Mouse (Mus musculus) stomach, embryonic 15.5 days (tissue): ENCODE data around the gene Gps2. TPM values are rescaled to one million over a fixed set of nuclear protein-coding genes. Genes with fewer than 3 reads are reported as not detected.
"Not testable (repeated sequence)": the region's sequence is repeated elsewhere in the genome, so short reads cannot be mapped to it uniquely, and the experiment has no call there.

ENCODE experiments used
- ATAC-seq: fragments of 200-750 bp; cut with Nextera tagmentation; 2 replicates; pipeline ENCODE4 v1.8.0; 2017; ENCODE audit warnings: low read depth, moderate number of reproducible peaks, moderate TSS enrichment; ENCODE audit not compliant: insufficient read depth, low FRiP score
- H3K27ac ChIP-seq: fragments of 300-500 bp; sonication (generic); 2 replicates; pipeline ENCODE4 v1.5.1; 2015; ENCODE audit warnings: mild to moderate bottlenecking, inconsistent platforms
- H3K27me3 ChIP-seq: fragments of 300-500 bp; sonication (generic); replicated peaks from 2 replicates; pipeline ENCODE4 v1.6.1; 2015; ENCODE audit warnings: inconsistent platforms
- H3K36me3 ChIP-seq: fragments of 300-500 bp; sonication (generic); 2 replicates; pipeline ENCODE4 v1.6.1; 2015; ENCODE audit warnings: inconsistent platforms
- H3K4me1 ChIP-seq: fragments of 300-500 bp; sonication (generic); 2 replicates; pipeline ENCODE4 v1.6.1; 2015; ENCODE audit warnings: inconsistent platforms
- H3K4me2 ChIP-seq: fragments of 300-500 bp; sonication (generic); 2 replicates; pipeline ENCODE4 v1.6.1; 2015; ENCODE audit warnings: mild to moderate bottlenecking, inconsistent platforms
- H3K4me3 ChIP-seq: fragments of 300-500 bp; sonication (generic); replicated peaks from 2 replicates; pipeline ENCODE4 v1.5.1; 2015; ENCODE audit warnings: inconsistent platforms
- H3K9ac ChIP-seq: fragments of 300-500 bp; sonication (generic); 2 replicates; pipeline ENCODE4 v1.6.1; 2015; ENCODE audit warnings: inconsistent platforms
- H3K9me3 ChIP-seq: fragments of 300-500 bp; sonication (generic); 2 replicates; pipeline ENCODE4 v1.6.1; 2016; ENCODE audit warnings: inconsistent platforms
- WGBS: fragments of 180-500 bp; shearing (Covaris S2); methylation state at CpG from one replicate; pipeline ENCODE4 v1.1.7; 2015; 5-methylcytosine and 5-hydroxymethylcytosine counted together
- microRNA-seq: library from miRNA; unstranded; fragments of <30 nt; microRNA quantifications from one replicate; pipeline ENCODE4, GENCODE M21; 2016
- polyA plus RNA-seq: library from polyadenylated mRNA; unstranded; fragments of >200 nt; fragmentation: Nextera tagmentation; extraction: Ambion mirVana; gene quantifications from 2 replicates; pipeline ENCODE4 v1.2.1, GENCODE M21; 2015

The Gps2 gene
- polyA plus RNA-seq, 1 experiment from 2014 or later: 66.2 TPM

DNA sequence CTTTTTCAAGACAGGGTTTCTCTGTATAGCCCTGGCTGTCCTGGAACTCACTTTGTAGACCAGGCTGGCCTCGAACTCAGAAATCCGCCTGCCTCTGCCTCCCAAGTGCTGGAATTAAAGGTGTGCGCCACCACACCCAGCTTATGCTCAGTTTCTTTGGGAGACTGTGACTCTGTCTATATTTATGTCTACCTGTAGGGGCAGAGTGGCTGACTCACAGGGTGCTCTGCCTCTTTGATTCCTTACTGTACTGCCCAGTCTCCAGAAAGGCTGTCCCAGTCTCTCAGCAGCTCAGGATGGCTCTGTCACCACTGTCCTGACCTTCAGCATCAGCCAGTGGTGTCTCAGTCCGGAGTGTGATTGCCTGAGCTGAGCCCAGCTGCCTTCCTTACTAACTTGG is 41.9 kb downstream of the Gps2 start:
- H3K4me2 ChIP-seq, ATAC-seq, H3K9me3 ChIP-seq, H3K36me3 ChIP-seq, H3K4me3 ChIP-seq, H3K27me3 ChIP-seq, H3K27ac ChIP-seq, H3K4me1 ChIP-seq, H3K9ac ChIP-seq: not testable (repeated sequence)
- 78% methylated on average over 4 of the region's 4 CpGs for WGBS

DNA sequence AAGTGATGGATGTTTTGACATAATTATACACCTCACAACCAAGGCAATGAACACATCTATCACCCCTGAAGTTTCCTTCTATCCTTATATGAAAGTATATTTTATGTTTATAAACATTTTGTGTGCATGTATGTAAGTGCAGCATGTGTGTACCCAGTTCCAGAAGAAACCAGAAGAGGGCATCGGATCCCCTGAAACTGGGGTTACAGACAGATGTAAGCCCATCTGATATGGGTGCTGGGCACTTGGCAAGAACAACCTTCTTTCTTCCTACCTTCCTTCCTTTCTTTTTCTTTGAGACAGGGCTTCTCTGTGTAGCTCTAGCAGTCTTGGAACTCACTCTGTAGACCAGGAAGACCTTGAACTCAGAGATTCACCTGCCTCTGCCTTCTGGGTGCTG is 42.5 kb downstream of the Gps2 start:
- Histone ChIP-seq H3K27me3 (no peaks in the 10 kb centered on the region), H3K4me2 (no peak overlapping the region), H3K9me3 (no peaks in the 10 kb centered on the region), H3K4me1 (no peaks in the 10 kb centered on the region), H3K4me3 (no peak overlapping the region), H3K9ac (no peak overlapping the region), H3K36me3 (no peaks in the 10 kb centered on the region), H3K27ac (no peak overlapping the region)
- no peak for ATAC-seq
- WGBS: 66% methylated on average over 1 of the region's 1 CpGs

DNA sequence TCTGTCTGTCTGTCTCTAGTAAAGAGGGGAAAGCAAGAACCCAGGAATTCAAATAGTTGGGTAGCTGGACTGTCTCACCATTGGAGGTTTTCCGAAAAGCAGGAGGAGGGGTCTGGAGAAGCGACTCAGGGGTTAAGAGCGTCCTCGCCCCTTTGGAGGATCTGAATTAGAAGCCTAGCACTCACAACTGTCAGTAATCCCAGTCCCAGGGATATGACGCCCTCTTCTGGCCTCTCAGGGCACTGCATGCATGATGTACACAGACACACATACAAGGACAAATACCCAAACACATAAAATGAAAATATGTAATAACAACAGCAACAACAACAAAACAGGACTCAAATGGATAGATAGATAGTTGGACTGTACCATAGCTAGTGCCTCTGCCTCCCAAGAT is 46.9 kb downstream of the Gps2 start:
- Histone ChIP-seq H3K4me2 (no peak overlapping the region), H3K9me3 (no peaks in the 10 kb centered on the region), H3K9ac (no peak overlapping the region), H3K4me1 (no peaks in the 10 kb centered on the region; the same call in 1 of the 2 replicates), H3K4me3 (no peak overlapping the region), H3K27ac (no peak overlapping the region), H3K27me3 (peaks cover 13% of the 10 kb centered on the region), H3K36me3 (no peaks in the 10 kb centered on the region)
- 38% methylated on average over 5 of the region's 5 CpGs for WGBS
- no peak for ATAC-seq

DNA sequence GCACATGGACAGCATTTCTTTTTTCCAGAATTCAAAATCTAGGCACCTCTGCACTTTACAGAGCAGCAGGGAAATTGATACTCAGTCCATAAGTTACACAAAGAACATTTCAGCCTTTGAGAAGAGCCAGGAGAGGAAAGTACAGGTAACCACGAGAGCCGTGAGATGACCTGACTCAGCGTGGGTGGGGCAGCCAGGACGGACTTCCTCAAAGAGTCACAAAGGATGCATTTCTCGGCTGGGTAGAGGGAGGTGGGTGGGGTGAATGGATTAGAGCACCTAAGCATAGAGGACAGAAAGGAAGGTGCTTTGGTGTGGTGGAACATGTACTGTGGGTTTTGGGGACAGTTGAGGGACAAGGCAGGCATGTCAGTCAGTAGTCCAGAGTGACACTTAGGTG is 48.2 kb downstream of the Gps2 start:
- no peak overlapping the region for H3K4me3 ChIP-seq
- no peak overlapping the region for H3K9ac ChIP-seq
- 0 out of 2 replicates have a peak overlapping the region, but pooled peaks have one; percentile 51 for H3K27ac ChIP-seq
- no peaks in the 10 kb centered on the region for H3K36me3 ChIP-seq
- H3K4me2 ChIP-seq: no peak overlapping the region
- WGBS: 22% methylated on average over 5 of the region's 5 CpGs
- peaks cover 25% of the 10 kb centered on the region for H3K27me3 ChIP-seq
- peaks cover 10% of the 10 kb centered on the region; the same call in 1 of the 2 replicates for H3K4me1 ChIP-seq
- no peak for ATAC-seq
- H3K9me3 ChIP-seq: no peaks in the 10 kb centered on the region

DNA sequence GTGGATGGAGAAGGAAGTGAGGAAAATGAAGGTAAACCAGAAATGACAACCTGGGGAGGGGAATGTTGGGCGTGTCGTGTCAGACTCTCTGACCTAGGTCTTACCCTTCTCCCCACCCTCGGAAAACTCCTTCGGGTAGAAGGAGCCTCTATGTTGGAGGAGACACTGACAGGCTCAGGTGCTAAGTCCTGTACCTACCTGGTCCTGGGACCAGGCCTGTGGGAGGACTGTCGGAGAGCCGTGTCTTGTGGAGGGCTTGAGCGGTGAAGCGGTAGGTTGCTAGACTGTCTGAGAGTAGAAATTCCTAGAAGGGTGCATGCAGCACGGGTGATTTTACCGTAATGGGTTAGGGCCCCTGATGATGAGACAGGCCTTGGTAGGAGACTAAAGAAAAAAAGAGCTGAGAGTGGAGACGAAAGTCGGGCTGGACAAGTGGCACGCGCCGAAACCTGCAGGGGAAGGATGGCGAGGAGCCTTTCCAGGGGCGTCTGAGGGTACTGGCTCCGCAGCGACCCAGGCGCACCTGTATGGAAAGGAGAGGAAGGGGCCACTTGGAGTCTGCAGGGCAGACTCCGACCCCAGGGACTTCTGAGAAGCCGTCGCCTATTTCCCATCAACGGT is 51.1 kb downstream of the Gps2 start, which contains the start of gene Cldn7:
Cldn7 (plus strand) TSS at position 130 of the 621 bp plus-strand sequence.
- 11% methylated on average over 24 of the region's 24 CpGs for WGBS
- Histone ChIP-seq H3K27ac (peak within 1 kb of the TSS; percentile 91), H3K4me1 (peaks cover 10% of the 10 kb centered on the region; the same call in 1 of the 2 replicates), H3K9ac (no peak within 1 kb of the TSS; the same call in 1 of the 2 replicates), H3K4me3 (peak within 1 kb of the TSS; percentile 49), H3K36me3 (peaks cover 3% of the 10 kb centered on the region; the same call in 1 of the 2 replicates), H3K27me3 (peaks cover 30% of the 10 kb centered on the region), H3K4me2 (peak within 1 kb of the TSS; percentile 70), H3K9me3 (no peaks in the 10 kb centered on the region)
- no peak for ATAC-seq

DNA sequence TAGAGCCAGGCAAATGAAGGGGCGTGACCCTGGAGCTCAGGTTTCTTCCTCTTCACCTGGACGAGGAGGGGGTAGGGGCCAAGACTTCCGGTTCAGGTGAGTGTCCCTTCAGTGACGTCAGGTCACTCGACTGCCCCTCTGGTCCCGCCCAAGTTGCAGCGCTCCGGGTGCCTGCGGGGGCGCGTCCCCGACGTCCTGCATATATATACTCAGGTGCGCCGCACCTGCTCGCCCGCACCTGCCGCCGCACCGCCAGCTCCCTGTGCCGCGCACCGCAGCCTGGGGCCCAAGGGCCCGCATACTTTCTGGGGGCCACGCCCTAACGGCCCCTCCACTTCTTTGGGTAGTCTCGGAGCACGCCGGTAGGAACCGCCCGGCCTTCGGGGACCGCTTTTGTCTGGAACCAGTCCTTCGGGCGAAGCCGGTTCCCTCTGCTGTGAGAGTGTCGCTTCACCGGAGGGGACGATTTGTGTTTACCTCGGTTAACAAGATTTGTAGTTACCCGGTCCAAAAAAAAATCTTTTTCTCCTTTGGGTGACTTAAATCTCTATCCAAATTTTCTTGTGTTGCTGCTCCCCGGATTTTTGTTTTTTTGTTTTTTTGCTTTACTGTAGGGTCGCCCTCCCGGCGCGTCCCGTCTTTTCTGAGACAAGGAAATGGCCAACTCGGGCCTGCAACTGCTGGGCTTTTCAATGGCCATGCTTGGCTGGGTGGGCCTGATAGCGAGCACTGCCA is 51.8 kb downstream of the Gps2 start:
- H3K4me1 ChIP-seq: peaks cover 10% of the 10 kb centered on the region; the same call in 1 of the 2 replicates
- H3K27ac ChIP-seq: peak overlapping the region; percentile 91
- peak overlapping the region; percentile 49 for H3K4me3 ChIP-seq
- H3K27me3 ChIP-seq: peaks cover 30% of the 10 kb centered on the region
- H3K9me3 ChIP-seq: no peaks in the 10 kb centered on the region
- 3% methylated on average over 47 of the region's 49 CpGs for WGBS
- H3K36me3 ChIP-seq: peaks cover 7% of the 10 kb centered on the region; the same call in 1 of the 2 replicates
- H3K4me2 ChIP-seq: peak overlapping the region; percentile 70
- ATAC-seq: peak; percentile 76
- peak overlapping the region; percentile 49 for H3K9ac ChIP-seq

Small RNAs within 50 kb of the gene (microRNA-seq; reads per million reads assigned to microRNA genes)
- gene Mir6924: not detected

Other genes starting within 250 kb of the Gps2 start
- 15.5 and 16.3 TPM in 2 replicates for gene Cd68, start 247.7 kb upstream of the Gps2 start, polyA plus RNA-seq
- gene Eif4a1, start 241.5 kb upstream of the Gps2 start, polyA plus RNA-seq: 442 and 514 TPM in 2 replicates
- gene Senp3, start 231.8 kb upstream of the Gps2 start, polyA plus RNA-seq: 69.1 and 74.5 TPM in 2 replicates
- 0.31 and 0.61 TPM in 2 replicates for gene Tnfsf13, start 228.1 kb upstream of the Gps2 start, polyA plus RNA-seq
- gene Tnfsf12, start 218.0 kb upstream of the Gps2 start, polyA plus RNA-seq: 8.0 and 8.9 TPM in 2 replicates
- 3.3 and 3.5 TPM in 2 replicates for gene Tnfsfm13, start 217.8 kb upstream of the Gps2 start, polyA plus RNA-seq
- gene Polr2a, start 155.3 kb upstream of the Gps2 start, polyA plus RNA-seq: 21.0 and 25.8 TPM in 2 replicates
- 0.12 TPM in 1 of 2 replicates, not detected in the other for gene Slc35g3, start 151.9 kb upstream of the Gps2 start, polyA plus RNA-seq
- 2.7 and 3.0 TPM in 2 replicates for gene Zbtb4, start 148.0 kb upstream of the Gps2 start, polyA plus RNA-seq
- gene Chrnb1, start 117.9 kb upstream of the Gps2 start, polyA plus RNA-seq: 5.1 and 6.0 TPM in 2 replicates
- gene Fgf11, start 112.0 kb upstream of the Gps2 start, polyA plus RNA-seq: 2.2 and 2.4 TPM in 2 replicates
- gene Tmem102, start 108.3 kb upstream of the Gps2 start, polyA plus RNA-seq: 19.9 and 20.4 TPM in 2 replicates
- gene Gm39566, start 98.6 kb upstream of the Gps2 start, polyA plus RNA-seq: not detected in 2 replicates
- not detected in 2 replicates for gene Spem2, start 95.4 kb upstream of the Gps2 start, polyA plus RNA-seq
- not detected in 2 replicates for gene Spem1, start 91.7 kb upstream of the Gps2 start, polyA plus RNA-seq
- 6.3 and 7.4 TPM in 2 replicates for gene Nlgn2, start 76.1 kb upstream of the Gps2 start, polyA plus RNA-seq
- 400 and 416 TPM in 2 replicates for gene Tmem256, start 75.4 kb upstream of the Gps2 start, polyA plus RNA-seq
- 80.8 and 81.3 TPM in 2 replicates for gene Plscr3, start 67.5 kb upstream of the Gps2 start, polyA plus RNA-seq
- 12.9 and 15.4 TPM in 2 replicates for gene Tnk1, start 55.2 kb upstream of the Gps2 start, polyA plus RNA-seq
- gene Tmem95, start 35.9 kb upstream of the Gps2 start, polyA plus RNA-seq: not detected in 2 replicates
- 7.8 and 9.2 TPM in 2 replicates for gene Kctd11, start 32.5 kb upstream of the Gps2 start, polyA plus RNA-seq
- gene Acap1, start 18.3 kb upstream of the Gps2 start, polyA plus RNA-seq: 5.0 and 6.1 TPM in 2 replicates
- 7.5 and 10.4 TPM in 2 replicates for gene 2810408A11Rik, start 12.9 kb upstream of the Gps2 start, polyA plus RNA-seq
- gene Neurl4, start 12.8 kb upstream of the Gps2 start, polyA plus RNA-seq: 7.2 and 8.0 TPM in 2 replicates
- 1,591 and 1,597 TPM in 2 replicates for gene Eif5a, start 8.1 kb downstream of the Gps2 start, polyA plus RNA-seq
- gene Ybx2, start 21.9 kb downstream of the Gps2 start, polyA plus RNA-seq: 2.9 and 3.3 TPM in 2 replicates
- gene Slc2a4, start 34.3 kb downstream of the Gps2 start, polyA plus RNA-seq: 26.3 and 28.9 TPM in 2 replicates
- 438 and 517 TPM in 2 replicates for gene Cldn7, start 50.9 kb downstream of the Gps2 start, polyA plus RNA-seq
- 23.0 and 23.2 TPM in 2 replicates for gene Ctdnep1, start 67.3 kb downstream of the Gps2 start, polyA plus RNA-seq
- 92.9 and 99.4 TPM in 2 replicates for gene Elp5, start 68.6 kb downstream of the Gps2 start, polyA plus RNA-seq
- gene Gabarap, start 77.3 kb downstream of the Gps2 start, polyA plus RNA-seq: 459 and 473 TPM in 2 replicates
- gene Phf23, start 81.9 kb downstream of the Gps2 start, polyA plus RNA-seq: 59.4 and 61.8 TPM in 2 replicates
- gene Dvl2, start 86.7 kb downstream of the Gps2 start, polyA plus RNA-seq: 31.9 and 33.9 TPM in 2 replicates
- 84.8 and 95.4 TPM in 2 replicates for gene Acadvl, start 101.5 kb downstream of the Gps2 start, polyA plus RNA-seq
- 8.2 and 9.7 TPM in 2 replicates for gene Dlg4, start 103.1 kb downstream of the Gps2 start, polyA plus RNA-seq
- gene Asgr1, start 140.2 kb downstream of the Gps2 start, polyA plus RNA-seq: 0.30 and 0.96 TPM in 2 replicates
- 0.81 and 0.85 TPM in 2 replicates for gene Asgr2, start 178.8 kb downstream of the Gps2 start, polyA plus RNA-seq
- 0.50 and 1.0 TPM in 2 replicates for gene Mgl2, start 216.4 kb downstream of the Gps2 start, polyA plus RNA-seq
- 0.93 and 1.2 TPM in 2 replicates for gene Clec10a, start 242.3 kb downstream of the Gps2 start, polyA plus RNA-seq